In genomic region chr7:116280126-116280525, GRCm38 (mm10) we compare ENCODE assay signal across 14 mouse cellular contexts. TPM values are rescaled to one million over a fixed set of nuclear protein-coding genes. Genes with fewer than 3 reads are reported as not detected.
DNase-seq lines count a peak whose midpoint lies in the region; ATAC-seq and TF ChIP-seq lines count a peak whose summit lies in the region.
"Had no signal": no experiment of that assay in that cellular context is flagged by ENCODE, and none has a peak within 500 bp of the region (broad histone marks: within the 10 kb centered on the region; RNA-seq: fewer than 3 reads in every experiment).

No protein-coding gene starts in this region.

- TF ChIP-seq CTCF in heart, adult 2 months (IDR thresholded peaks at IDR 0.05): no peak

- no peak overlapping the region for H3K27ac ChIP-seq in kidney, embryonic 14.5 days (ENCODE audit: low read depth, low read length)
- H3K27ac ChIP-seq in forebrain, embryonic 14.5 days (ENCODE audit: low read depth, low read length): no peak overlapping the region
- H3K27ac ChIP-seq in neural tube, embryonic 14.5 days (ENCODE audit: low read depth, low read length): no peak overlapping the region
- H3K27ac ChIP-seq in heart, adult 2 months: no peak overlapping the region
- H3K27ac ChIP-seq: liver, embryonic 13.5 days; macrophage; neural tube, embryonic 13.5 days; stomach, embryonic 15.5 days had no signal

- TF ChIP-seq POLR2A in heart, adult 2 months (IDR thresholded peaks at IDR 0.05; ENCODE audit: insufficient read depth, low read depth, low read length): no peak

- H3K4me1 ChIP-seq in kidney, embryonic 14.5 days (ENCODE audit: control insufficient read depth, insufficient read depth, low read length): peaks cover 14% of the 10 kb centered on the region; the same call in 1 of the 2 replicates
- H3K4me1 ChIP-seq in forebrain, embryonic 14.5 days (ENCODE audit: control insufficient read depth, insufficient read depth, low read length): peaks cover 23% of the 10 kb centered on the region
- no peaks in the 10 kb centered on the region for H3K4me1 ChIP-seq in neural tube, embryonic 14.5 days (ENCODE audit: control insufficient read depth, insufficient read depth, low read length)
- no peaks in the 10 kb centered on the region for H3K4me1 ChIP-seq in heart, adult 2 months (ENCODE audit: control insufficient read depth, insufficient read depth, low read length)

- H3K9ac ChIP-seq in kidney, embryonic 14.5 days (ENCODE audit: low read depth, low read length): no peak overlapping the region
- H3K9ac ChIP-seq in forebrain, embryonic 14.5 days (ENCODE audit: low read length): no peak overlapping the region
- no peak overlapping the region for H3K9ac ChIP-seq in neural tube, embryonic 14.5 days (replicated peaks; ENCODE audit: low read depth, low read length)
- H3K9ac ChIP-seq in heart, adult 2 months (ENCODE audit: low read depth, low read length): no peak overlapping the region
- H3K9ac ChIP-seq: liver, embryonic 13.5 days; neural tube, embryonic 13.5 days; stomach, embryonic 15.5 days had no signal

- TF ChIP-seq EP300 in heart, adult 2 months (IDR thresholded peaks at IDR 0.05; ENCODE audit: insufficient read depth, low read depth, low read length): no peak

- H3K9me3 ChIP-seq in kidney, embryonic 14.5 days (ENCODE audit: control insufficient read depth, low read length): no peaks in the 10 kb centered on the region
- no peaks in the 10 kb centered on the region for H3K9me3 ChIP-seq in forebrain, embryonic 14.5 days (replicated peaks; ENCODE audit: control insufficient read depth, low read length)
- H3K9me3 ChIP-seq in neural tube, embryonic 14.5 days (ENCODE audit: control insufficient read depth, low read length): no peaks in the 10 kb centered on the region
- H3K9me3 ChIP-seq: liver, embryonic 13.5 days; neural tube, embryonic 13.5 days; stomach, embryonic 15.5 days had no signal

- no peaks in the 10 kb centered on the region for H3K79me2 ChIP-seq in heart, adult 2 months (replicated peaks; ENCODE audit: control insufficient read depth, insufficient read depth, low read length)

- no peak overlapping the region for H3K4me2 ChIP-seq in kidney, embryonic 14.5 days (replicated peaks; ENCODE audit: low read depth, low read length)
- H3K4me2 ChIP-seq in forebrain, embryonic 14.5 days (ENCODE audit: low read length): no peak overlapping the region
- H3K4me2 ChIP-seq in neural tube, embryonic 14.5 days (ENCODE audit: low read depth, low read length): no peak overlapping the region
- H3K4me2 ChIP-seq: liver, embryonic 13.5 days; neural tube, embryonic 13.5 days; stomach, embryonic 15.5 days had no signal

- no peaks in the 10 kb centered on the region for H3K36me3 ChIP-seq in kidney, embryonic 14.5 days (ENCODE audit: control insufficient read depth, insufficient read depth, low read length)
- no peaks in the 10 kb centered on the region for H3K36me3 ChIP-seq in forebrain, embryonic 14.5 days (ENCODE audit: control insufficient read depth, insufficient read depth, low read length)
- no peaks in the 10 kb centered on the region for H3K36me3 ChIP-seq in neural tube, embryonic 14.5 days (ENCODE audit: control insufficient read depth, insufficient read depth, low read length)
- H3K36me3 ChIP-seq in heart, adult 2 months (ENCODE audit: control insufficient read depth, insufficient read depth, low read length): no peaks in the 10 kb centered on the region
- H3K36me3 ChIP-seq: liver, embryonic 13.5 days; neural tube, embryonic 13.5 days; stomach, embryonic 15.5 days had no signal

- H3K4me3 ChIP-seq in kidney, embryonic 14.5 days (ENCODE audit: low read length): no peak overlapping the region
- no peak overlapping the region for H3K4me3 ChIP-seq in forebrain, embryonic 14.5 days (ENCODE audit: low read depth, low read length)
- H3K4me3 ChIP-seq in neural tube, embryonic 14.5 days (ENCODE audit: low read depth, low read length): no peak overlapping the region
- no peak overlapping the region for H3K4me3 ChIP-seq in heart, adult 2 months
- H3K4me3 ChIP-seq: liver, embryonic 13.5 days; neural tube, embryonic 13.5 days; stomach, embryonic 15.5 days had no signal

- no peaks in the 10 kb centered on the region for H3K27me3 ChIP-seq in kidney, embryonic 14.5 days (ENCODE audit: control insufficient read depth, insufficient read depth, low read length)
- H3K27me3 ChIP-seq in forebrain, embryonic 14.5 days (replicated peaks; ENCODE audit: control insufficient read depth, insufficient read depth, low read length): no peaks in the 10 kb centered on the region
- H3K27me3 ChIP-seq in neural tube, embryonic 14.5 days (ENCODE audit: control insufficient read depth, insufficient read depth, low read length): no peaks in the 10 kb centered on the region
- no peaks in the 10 kb centered on the region for H3K27me3 ChIP-seq in heart, adult 2 months (ENCODE audit: control insufficient read depth, insufficient read depth, low read length)
- H3K27me3 ChIP-seq: liver, embryonic 13.5 days; neural tube, embryonic 13.5 days; stomach, embryonic 15.5 days had no signal

- intact Hi-C loops in heart, adult 2 months (cut with DNase I): no loop called here

- DNase-seq in kidney, adult 18-20 months: peak; percentile 63
- DNase-seq in forebrain, embryonic 14.5 days (ENCODE audit: low spot score): peak; percentile 28
- peak; percentile 75 to 90 for DNase-seq in kidney, postnatal 25 days
- no peak for DNase-seq in heart, adult 2 months
- no peak for DNase-seq in right cerebral cortex, postnatal 10 days (ENCODE audit: low spot score in 2 of 2)
- no peak for DNase-seq in layer of hippocampus, postnatal 14 days (ENCODE audit: low spot score in 2 of 2)
- DNase-seq: liver, embryonic 13.5 days had no signal

- WGBS in kidney, embryonic 14.5 days: 56% methylated on average over 5 of the region's 5 CpGs
- WGBS in forebrain, embryonic 14.5 days: 42% methylated on average over 5 of the region's 5 CpGs
- WGBS in neural tube, embryonic 14.5 days: 35% methylated on average over 5 of the region's 5 CpGs
- 71% methylated on average over 5 of the region's 5 CpGs for WGBS in heart, adult 2 months

- no peak for ATAC-seq in kidney, embryonic 14.5 days (ENCODE audit: low FRiP score, low TSS enrichment)
- ATAC-seq in forebrain, embryonic 14.5 days: no peak
- ATAC-seq in neural tube, embryonic 14.5 days (ENCODE audit: low read depth): peak; percentile 39; the same call in 1 of the 2 replicates
- ATAC-seq: intestine, embryonic 16.5 days had no signal

RNA-seq across cellular contexts. Expression of gene Plekha7, which starts 28.1 kb away (rescaled TPM):
- 7.2 and 8.0 TPM in 2 replicates for polyA plus RNA-seq in kidney, embryonic 14.5 days (2014; fragmentation: Nextera tagmentation; extraction: Ambion mirVana)
- 3.1 and 4.7 TPM in 2 replicates for polyA plus RNA-seq in forebrain, embryonic 14.5 days (2014; fragmentation: Nextera tagmentation; extraction: Ambion mirVana)
- polyA plus RNA-seq in neural tube, embryonic 14.5 days (2014; fragmentation: Nextera tagmentation; extraction: Ambion mirVana): 4.5 and 6.1 TPM in 2 replicates
- 1 to 10 TPM; 4.5 to 6.3 TPM for total RNA-seq in heart, adult 2 months (2021)
- polyA plus RNA-seq in heart, adult 2 months (2012; rRNA removed): 13.7 and 19.3 TPM in 2 replicates
- total RNA-seq in layer of hippocampus, postnatal 14 days (2021): 10 to 100 TPM; 15.3 to 26.0 TPM
- total RNA-seq: granulocyte monocyte progenitor cell, adult 5-6 weeks had no signal

RNA-seq across cellular contexts. Expression of gene Rps13, which starts 53.9 kb away (rescaled TPM):
- 954 and 1,227 TPM in 2 replicates for polyA plus RNA-seq in kidney, embryonic 14.5 days (2014; fragmentation: Nextera tagmentation; extraction: Ambion mirVana)
- 533 and 675 TPM in 2 replicates for polyA plus RNA-seq in forebrain, embryonic 14.5 days (2014; fragmentation: Nextera tagmentation; extraction: Ambion mirVana)
- polyA plus RNA-seq in neural tube, embryonic 14.5 days (2014; fragmentation: Nextera tagmentation; extraction: Ambion mirVana): 549 and 565 TPM in 2 replicates
- 100 to 1,000 TPM; 328 to 384 TPM for total RNA-seq in heart, adult 2 months (2021)
- polyA plus RNA-seq in heart, adult 2 months (2012; rRNA removed): 110 and 146 TPM in 2 replicates
- total RNA-seq in layer of hippocampus, postnatal 14 days (2021): 100 to 1,000 TPM; 219 to 224 TPM

Comparison
In these comparisons a context has a peak if more than half of its experiments do, and no peak if none do; other contexts are left out.
1. DNase-seq: peak in kidney, adult 18-20 months (single experiment), forebrain, embryonic 14.5 days (single experiment) and kidney, postnatal 25 days (2 of 2); none in heart, adult 2 months (0 of 2), right cerebral cortex, postnatal 10 days (0 of 2) and layer of hippocampus, postnatal 14 days (0 of 2).